ENCODE assay signal across 11 mouse cellular contexts in the genomic region with DNA sequence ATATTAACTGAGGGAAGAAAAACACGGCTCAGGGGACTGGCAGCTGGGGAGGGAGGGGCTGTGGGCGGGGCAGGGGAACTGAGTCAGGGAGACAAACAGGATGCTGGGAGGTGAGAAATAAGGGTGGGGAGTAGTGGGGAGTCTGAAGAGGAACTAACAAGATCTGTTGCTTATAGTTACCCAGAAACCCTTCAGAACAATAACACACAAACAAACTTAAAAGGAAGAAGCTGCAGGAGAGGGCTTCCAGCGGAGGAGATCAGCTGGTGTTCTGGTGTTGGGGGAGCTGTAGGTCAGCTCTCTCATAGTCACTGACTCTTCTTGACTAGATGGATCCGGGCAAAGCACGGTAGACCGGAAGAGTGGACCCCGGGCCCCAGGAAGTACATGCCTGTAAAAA. TPM values are rescaled to one million over a fixed set of nuclear protein-coding genes. Genes with fewer than 3 reads are reported as not detected.
DNase-seq lines count a peak whose midpoint lies in the region; ATAC-seq and TF ChIP-seq lines count a peak whose summit lies in the region.
"Had no signal": no experiment of that assay in that cellular context is flagged by ENCODE, and none has a peak within 500 bp of the region (broad histone marks: within the 10 kb centered on the region; RNA-seq: fewer than 3 reads in every experiment).

No protein-coding gene starts in this region.

- ATAC-seq in liver, embryonic 15.5 days (ENCODE audit: insufficient read depth), result no peak
- ATAC-seq in neutrophil, adult 5-6 weeks (ENCODE audit: extremely low read depth, insufficient number of reproducible peaks, low FRiP score, poor library complexity, severe bottlenecking), result peak; percentile 90
- ATAC-seq in intestine, embryonic 15.5 days, result no peak
- ATAC-seq: forebrain, embryonic 16.5 days had no signal

- H3K79me2 ChIP-seq in MEL (ENCODE audit: control insufficient read depth, insufficient read depth, low read length, poor library complexity), result no peaks in the 10 kb centered on the region

- 0 out of 4 replicates have a peak, but pooled peaks of 1 of the 2 experiments have one; percentile 32 for TF ChIP-seq EP300 in MEL (IDR thresholded peaks at IDR 0.05; ENCODE audit: low read depth in 1 of 2, low read length in 2 of 2)

- no peaks in the 10 kb centered on the region for H3K9me3 ChIP-seq in MEL (replicated peaks; ENCODE audit: insufficient read depth, low read length)
- H3K9me3 ChIP-seq in liver, embryonic 15.5 days (replicated peaks), result no peaks in the 10 kb centered on the region
- no peaks in the 10 kb centered on the region for H3K9me3 ChIP-seq in intestine, embryonic 15.5 days
- H3K9me3 ChIP-seq: midbrain, embryonic 10.5 days had no signal

- no peak for TF ChIP-seq POLR2A in MEL (IDR thresholded peaks at IDR 0.05; ENCODE audit: control insufficient read depth in 1 of 2, insufficient read depth in 1 of 2, low read depth in 1 of 2, low read length in 2 of 2, poor library complexity in 1 of 2)

- WGBS in liver, embryonic 15.5 days (ENCODE audit: insufficient replicate concordance), result 17% methylated on average over 7 of the region's 7 CpGs
- 55% methylated on average over 7 of the region's 7 CpGs for WGBS in intestine, embryonic 15.5 days

- TF ChIP-seq RAD21 in MEL (IDR thresholded peaks at IDR 0.05; ENCODE audit: low read depth, low read length), result no peak

- no peak for TF ChIP-seq CTCF in MEL (IDR thresholded peaks at IDR 0.05 in 2 of 3, conservative IDR thresholded peaks at IDR 0.05 in 1 of 3; ENCODE audit: control insufficient read depth in 1 of 3, insufficient read depth in 1 of 3, low read depth in 2 of 3, low read length in 3 of 3, poor library complexity in 1 of 3, severe bottlenecking in 1 of 3)

- DNase-seq in CD4-positive helper T cell, adult 2 months (ENCODE audit: low read depth, low spot score), result peak; percentile 76
- peak; percentile 89 for DNase-seq in MEL (ENCODE audit: low read depth, low spot score)
- no peak for DNase-seq in gastrocnemius, postnatal 25 days
- no peak for DNase-seq in gastrocnemius, adult 18-20 months (ENCODE audit: low spot score)
- no peak for DNase-seq in right cerebral cortex, postnatal 14 days
- DNase-seq: kidney, adult 2 months had no signal

- H3K4me3 ChIP-seq in MEL (ENCODE audit: control insufficient read depth in 1 of 2, insufficient read depth in 1 of 2, low read depth in 2 of 2, low read length in 2 of 2), result no peak overlapping the region
- no peak overlapping the region for H3K4me3 ChIP-seq in liver, embryonic 15.5 days (replicated peaks)
- H3K4me3 ChIP-seq in intestine, embryonic 15.5 days (replicated peaks), result no peak overlapping the region
- H3K4me3 ChIP-seq: midbrain, embryonic 10.5 days had no signal

- H3K27ac ChIP-seq in MEL (ENCODE audit: control insufficient read depth, low read depth, low read length), result peak overlapping the region; percentile 63
- peak overlapping the region; percentile 21; the same call in 1 of the 2 replicates for H3K27ac ChIP-seq in liver, embryonic 15.5 days (replicated peaks)
- H3K27ac ChIP-seq in intestine, embryonic 15.5 days, result no peak overlapping the region
- H3K27ac ChIP-seq: midbrain, embryonic 10.5 days had no signal

- H3K27me3 ChIP-seq in MEL (ENCODE audit: control insufficient read depth in 1 of 2, insufficient read depth in 2 of 2, low read length in 2 of 2), result no peaks in the 10 kb centered on the region
- H3K27me3 ChIP-seq in liver, embryonic 15.5 days, result 0 out of 2 replicates have a peak, but pooled peaks cover 3% of the 10 kb centered on the region
- H3K27me3 ChIP-seq in intestine, embryonic 15.5 days (replicated peaks), result no peaks in the 10 kb centered on the region

- peak overlapping the region; percentile 10; the same call in 1 of the 2 replicates for H3K4me2 ChIP-seq in liver, embryonic 15.5 days
- no peak overlapping the region for H3K4me2 ChIP-seq in intestine, embryonic 15.5 days (replicated peaks)

- peaks cover 0 to 18% of the 10 kb centered on the region in 2 experiments; a peak in 2 of 4 replicates for H3K36me3 ChIP-seq in MEL (ENCODE audit: control insufficient read depth in 1 of 2, insufficient read depth in 2 of 2, low read length in 2 of 2)
- no peaks in the 10 kb centered on the region for H3K36me3 ChIP-seq in liver, embryonic 15.5 days (replicated peaks)
- H3K36me3 ChIP-seq in intestine, embryonic 15.5 days, result no peaks in the 10 kb centered on the region
- H3K36me3 ChIP-seq: midbrain, embryonic 10.5 days had no signal

- peaks cover 16 to 20% of the 10 kb centered on the region in 2 experiments for H3K4me1 ChIP-seq in MEL (ENCODE audit: control insufficient read depth in 1 of 2, insufficient read depth in 2 of 2, low read length in 2 of 2)
- H3K4me1 ChIP-seq in liver, embryonic 15.5 days (replicated peaks), result peaks cover 20% of the 10 kb centered on the region
- no peaks in the 10 kb centered on the region for H3K4me1 ChIP-seq in intestine, embryonic 15.5 days (replicated peaks)

- H3K9ac ChIP-seq in MEL (ENCODE audit: control insufficient read depth, low read depth, low read length, poor library complexity, severe bottlenecking), result no peak overlapping the region
- no peak overlapping the region for H3K9ac ChIP-seq in liver, embryonic 15.5 days
- no peak overlapping the region for H3K9ac ChIP-seq in intestine, embryonic 15.5 days

TF ChIP-seq in MEL, 35 proteins besides CTCF, POLR2A, EP300 and RAD21:
- TF ChIP-seq MEF2A (IDR thresholded peaks at IDR 0.05; ENCODE audit: extremely low read depth, insufficient replicate concordance, low read depth, low read length, poor library complexity, severe bottlenecking), result no peak
- TF ChIP-seq SMC3 (IDR thresholded peaks at IDR 0.05; ENCODE audit: low read depth, low read length), result no peak
- no peak for TF ChIP-seq MYC (IDR thresholded peaks at IDR 0.05; ENCODE audit: low read depth, low read length)
- no peak for TF ChIP-seq CHD2 (IDR thresholded peaks at IDR 0.05; ENCODE audit: low read length)
- TF ChIP-seq GATA1 (IDR thresholded peaks at IDR 0.05; ENCODE audit: low read depth, low read length), result no peak
- 0 out of 2 replicates have a peak, but pooled peaks have one; percentile 25 for TF ChIP-seq ELF1 (IDR thresholded peaks at IDR 0.05; ENCODE audit: low read depth, low read length)
- TF ChIP-seq RCOR1 (IDR thresholded peaks at IDR 0.05; ENCODE audit: low read depth, low read length), result no peak
- TF ChIP-seq MAZ (IDR thresholded peaks at IDR 0.05; ENCODE audit: low read depth, low read length), result peak; percentile 64; the same call in 1 of the 2 replicates
- TF ChIP-seq USF1 (IDR thresholded peaks at IDR 0.05; ENCODE audit: low read depth, low read length), result no peak
- TF ChIP-seq BHLHE40 (IDR thresholded peaks at IDR 0.05; ENCODE audit: borderline replicate concordance, low read depth, low read length), result no peak
- TF ChIP-seq MAX (IDR thresholded peaks at IDR 0.05; ENCODE audit: low read length), result peak; percentile 56; the same call in 1 of the 2 replicates
- TF ChIP-seq TCF12 (IDR thresholded peaks at IDR 0.05; ENCODE audit: low read depth, low read length), result 0 out of 2 replicates have a peak, but pooled peaks have one; percentile 10
- no peak for TF ChIP-seq NELFE (IDR thresholded peaks at IDR 0.05; ENCODE audit: low read depth, low read length)
- TF ChIP-seq MYB (IDR thresholded peaks at IDR 0.05; ENCODE audit: low read depth, low read length), result no peak
- no peak for TF ChIP-seq E2F4 (IDR thresholded peaks at IDR 0.05; ENCODE audit: borderline replicate concordance, low read depth, low read length)
- TF ChIP-seq GABPA (IDR thresholded peaks at IDR 0.05; ENCODE audit: low read depth, low read length), result no peak

RNA-seq across cellular contexts. Expression of gene Klf3, which starts 22.4 kb away (rescaled TPM):
- 7.1 and 8.4 TPM in 2 replicates for total RNA-seq in MEL (2012; rRNA removed)
- polyA plus RNA-seq in MEL (2012; ENCODE audit: insufficient read depth in 1 of 2, insufficient read length in 2 of 2, low read depth in 1 of 2, low replicate concordance in 2 of 2, missing spikeins in 1 of 2), result 10 to 100 TPM; 39.7 to 72.2 TPM
- polyA plus RNA-seq in liver, embryonic 15.5 days (2015; fragmentation: Nextera tagmentation; extraction: Ambion mirVana), result 104 and 107 TPM in 2 replicates
- total RNA-seq in neutrophil, adult 5-6 weeks (2017), result 278 and 280 TPM in 2 replicates
- 10 to 100 TPM; 12.6 to 17.5 TPM for total RNA-seq in gastrocnemius, postnatal 25 days (2021)
- total RNA-seq in gastrocnemius, adult 18-20 months (2021), result 10 to 100 TPM; 12.7 to 22.1 TPM
- polyA plus RNA-seq in intestine, embryonic 15.5 days (2015; fragmentation: Nextera tagmentation; extraction: Ambion mirVana), result 87.6 and 91.8 TPM in 2 replicates

Comparison
In these comparisons a context has a peak if more than half of its experiments do, and no peak if none do; other contexts are left out.
1. DNase-seq: peak in CD4-positive helper T cell, adult 2 months (single experiment) and MEL (single experiment); none in gastrocnemius, postnatal 25 days (single experiment), gastrocnemius, adult 18-20 months (single experiment) and right cerebral cortex, postnatal 14 days (single experiment).
2. RNA of gene Klf3, which starts 22.4 kb away (total RNA-seq): 278 to 280 TPM in neutrophil, adult 5-6 weeks; 12.7 to 22.1 TPM in gastrocnemius, adult 18-20 months, 12.6 to 17.5 TPM in gastrocnemius, postnatal 25 days and 7.1 to 8.4 TPM in MEL; every median in the first group is over 10 times any median in the second.